Mouse (Mus musculus) ES-Bruce4 (cell line): ENCODE measurements at regions not wholly inside any gene's neighbourhood (a gene's known extent, or its start where the extent isn't known, plus 50 kb on each side); places are given as distances from the start of the nearest gene placed in this dataset.

Experiments used
- CTCF ChIP-seq: IDR thresholded peaks from one replicate; pipeline ENCODE4 v1.8.1; 2011; ENCODE audit warnings: low read depth, low read length
- POLR2A ChIP-seq: IDR thresholded peaks from one replicate; pipeline ENCODE4 v1.8.1; 2011; ENCODE audit warnings: low read length; ENCODE audit not compliant: insufficient read depth

GRCm38 (mm10) chr1:167951717-167952116 lies 262.7 kb downstream of the Lmx1a start:
- TF ChIP-seq POLR2A (no peak), CTCF (no peak)
